Mouse (Mus musculus) naive thymus-derived CD4-positive, alpha-beta T cell, adult 2 months (primary cell): ENCODE results near the gene Ace2.

Experiments
- DNase-seq: peaks from one replicate; pipeline ENCODE4 v3.0.0-alpha.2; 2011; ENCODE audit warnings: low read depth

Gene Ace2

GRCm38 (mm10) chrX:164179746-164180145 lies 40.6 kb downstream of the Ace2 start:
- DNase-seq = peak; percentile 52

DNA sequence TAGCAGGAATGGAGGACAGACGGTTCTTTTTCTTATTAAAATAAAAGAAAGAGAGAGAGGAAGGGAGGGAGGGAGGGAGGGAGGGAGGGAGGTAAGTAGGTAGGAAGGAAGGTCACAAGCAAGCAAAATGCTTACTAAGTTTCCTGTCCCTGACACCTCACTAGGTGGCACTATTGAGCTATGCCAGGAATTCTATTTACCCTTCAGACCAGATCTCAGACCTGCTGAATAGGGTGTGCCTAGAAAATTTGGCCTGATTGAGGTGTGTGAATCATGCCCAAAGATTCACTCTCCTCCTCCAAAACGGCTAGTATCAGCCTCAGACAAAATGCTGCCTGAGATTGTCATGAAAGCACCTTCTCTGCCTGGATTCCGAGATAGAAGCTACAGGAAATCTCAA lies 44.7 kb downstream of the Ace2 start:
- peak; percentile 65 for DNase-seq

- no peak for DNase-seq
Observed at GRCm38 (mm10) chrX:164189880-164190279, 50.7 kb downstream of the Ace2 start.

GRCm38 (mm10) chrX:164197679-164198078 lies 58.5 kb downstream of the Ace2 start:
- DNase-seq = no peak

DNA sequence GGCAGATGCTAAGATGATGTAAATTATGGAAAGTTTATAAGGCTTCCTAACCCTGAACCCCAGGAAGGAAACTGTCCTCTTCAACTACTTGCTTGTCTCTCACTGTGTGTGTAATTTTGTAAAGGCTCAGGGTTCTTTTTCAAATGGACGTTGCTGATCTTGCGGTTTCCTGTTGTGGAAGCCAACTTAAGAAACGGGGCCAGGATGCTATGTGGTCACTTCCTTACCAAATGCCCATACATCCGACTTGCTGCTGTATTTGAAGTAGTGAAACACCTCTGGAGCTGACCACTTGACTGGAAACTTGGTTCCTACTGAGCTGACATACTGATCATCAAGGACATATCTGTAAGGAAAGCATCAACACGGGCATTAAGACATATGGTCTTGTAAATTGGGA lies 61.4 kb downstream of the Ace2 start:
- no peak for DNase-seq

DNA sequence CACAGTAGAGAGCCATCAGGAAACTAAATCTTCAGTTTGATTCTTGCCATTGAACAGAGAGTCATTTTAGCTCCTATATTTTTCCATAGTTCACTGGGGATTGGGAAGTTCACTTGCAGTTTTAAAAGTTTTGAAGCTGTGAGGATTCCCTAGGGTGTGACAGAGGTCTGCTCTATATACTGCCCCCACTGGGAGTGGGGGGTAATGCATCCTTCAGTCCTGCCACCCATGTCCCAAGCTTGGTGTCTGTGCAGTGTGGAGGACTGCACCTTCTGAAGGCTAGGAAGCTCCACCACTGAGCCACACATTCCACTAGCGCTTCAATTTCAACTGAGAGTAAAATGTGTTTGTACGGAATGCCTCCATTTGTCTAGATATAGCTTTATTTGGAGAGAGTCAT lies 82.9 kb downstream of the Ace2 start:
- peak; percentile 34 for DNase-seq

DNA sequence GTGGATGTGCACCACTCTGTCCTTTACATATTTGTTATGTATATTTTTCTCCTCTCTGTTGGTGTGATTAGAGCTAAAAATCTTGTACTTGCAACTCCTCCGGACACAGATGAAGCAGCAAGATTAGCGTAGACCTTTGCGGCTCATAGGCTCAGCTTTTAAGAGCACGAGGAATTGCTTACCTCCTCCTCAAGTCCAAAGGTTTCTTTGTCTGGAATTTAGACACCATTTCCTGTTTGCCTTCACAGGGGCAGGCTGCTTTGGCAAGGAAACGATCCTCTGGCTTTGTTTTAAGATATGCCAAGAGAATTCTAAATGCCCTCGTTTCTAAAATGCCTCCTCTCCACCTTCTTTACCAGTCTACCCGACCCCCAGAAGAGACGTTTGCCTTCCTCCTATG lies 94.2 kb downstream of the Ace2 start:
- no peak for DNase-seq
